Mouse (Mus musculus): Measurements from ENCODE around the gene Adamts1.

The Adamts1 gene

DNA sequence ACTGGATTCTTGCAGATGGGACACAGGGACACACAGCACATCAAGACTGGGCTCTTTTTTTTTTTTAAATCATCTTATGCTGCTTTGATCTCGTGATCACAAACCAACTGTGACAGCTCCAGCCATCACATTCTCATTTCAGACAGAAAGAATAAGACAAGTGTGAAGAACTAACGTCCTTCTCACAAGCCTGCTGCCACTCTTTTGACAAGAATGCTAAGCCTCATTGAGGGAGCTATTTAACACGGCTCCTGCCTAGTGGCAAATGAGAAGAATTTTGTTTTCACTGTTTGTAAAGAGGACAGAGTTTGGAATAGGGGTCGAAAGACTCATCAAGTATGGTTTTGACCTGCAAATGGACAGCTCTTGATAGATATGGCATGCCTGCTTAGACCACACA lies 35.6 kb downstream of the Adamts1 start:
- in situ Hi-C loops (cut with MboI, MseI): no loop called here

DNA sequence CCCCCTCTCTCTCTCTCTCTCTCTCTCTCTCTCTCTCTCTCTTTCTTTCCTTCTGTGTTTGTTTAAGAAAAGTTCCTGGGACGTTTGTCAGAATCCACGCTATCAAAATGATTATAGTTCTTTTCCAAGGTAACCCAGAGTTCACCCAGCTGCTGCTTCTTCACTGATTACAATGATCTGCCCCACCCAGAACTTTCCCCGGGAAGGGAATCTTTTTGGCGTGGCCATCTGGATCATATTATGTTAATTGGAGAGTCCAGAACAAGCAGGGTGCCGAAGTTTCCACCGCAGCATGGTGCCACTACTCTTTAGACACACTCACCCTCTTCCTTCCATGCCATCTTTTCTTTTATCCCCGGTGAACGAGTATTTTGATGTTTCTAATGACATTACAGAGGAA lies 37.2 kb downstream of the Adamts1 start:
- in situ Hi-C loops (cut with MboI, MseI): no loop called here

DNA sequence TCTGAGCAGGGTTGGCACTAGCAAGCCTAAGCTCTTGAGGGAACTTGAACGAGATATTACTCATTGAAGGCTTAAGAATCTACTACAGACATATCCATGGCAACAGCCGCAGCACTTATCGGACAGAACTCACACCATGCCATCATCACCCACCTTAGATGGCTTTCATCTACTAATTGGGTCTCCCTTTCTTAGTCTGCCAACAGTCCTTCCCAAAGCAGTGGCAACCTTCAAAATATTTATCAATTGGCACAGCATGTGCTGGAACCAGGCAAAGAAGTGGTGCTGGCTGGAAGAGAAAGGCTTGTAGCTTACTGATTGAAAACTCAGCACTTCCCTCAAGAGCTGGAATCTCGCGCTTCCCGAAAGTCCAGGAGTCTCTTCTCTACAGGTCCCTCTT lies 37.7 kb downstream of the Adamts1 start:
- in situ Hi-C loops (cut with MboI, MseI): no loop called here

- in situ Hi-C loops (cut with MboI, MseI): no loop called here
Measured at GRCm38 (mm10) chr16:85762052-85762665, 40.8 kb downstream of the Adamts1 start.

- in situ Hi-C loops (cut with MboI, MseI): no loop called here
Measured at GRCm38 (mm10) chr16:85760961-85761580, 41.8 kb downstream of the Adamts1 start.

DNA sequence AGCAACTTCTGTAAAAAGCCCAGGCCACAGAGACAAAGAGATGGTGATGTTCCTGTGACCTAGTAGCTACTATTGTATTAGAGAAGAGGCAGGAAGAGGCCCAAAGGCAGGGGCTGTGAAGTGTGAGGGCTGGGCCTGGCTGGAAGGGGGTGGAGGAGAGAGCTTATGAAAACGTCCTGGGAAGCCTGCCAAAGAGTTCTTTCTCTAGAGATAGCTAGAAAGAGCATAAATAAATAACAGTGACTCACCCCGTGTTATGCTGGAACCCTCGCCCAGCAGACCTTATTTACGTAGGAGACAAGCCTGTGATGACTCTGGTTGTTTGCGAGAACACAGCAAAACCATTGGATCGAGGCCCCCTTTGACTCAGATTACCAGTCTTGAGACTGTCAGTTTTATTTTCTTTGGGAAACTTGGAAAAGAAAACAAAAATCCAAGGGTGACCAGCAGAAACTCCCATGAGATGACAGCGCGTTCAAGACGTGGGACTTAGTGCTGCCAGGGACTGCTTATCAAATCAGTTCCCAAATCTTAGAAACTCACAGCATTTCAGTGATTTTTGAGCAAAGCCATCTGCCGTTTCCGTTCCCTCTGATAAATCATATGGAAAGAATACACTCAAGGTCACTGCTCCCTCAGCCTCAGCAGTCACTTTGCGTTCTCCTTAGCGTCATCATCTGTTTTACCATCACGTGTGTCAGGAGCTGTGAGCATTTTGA lies 46.7 kb downstream of the Adamts1 start:
- in situ Hi-C loops (cut with MboI, MseI): no loop called here

GRCm38 (mm10) chr16:85749335-85749734 lies 53.6 kb downstream of the Adamts1 start:
- in situ Hi-C loops (cut with MboI, MseI): no loop called here

GRCm38 (mm10) chr16:85747589-85748360 lies 55.1 kb downstream of the Adamts1 start:
- in situ Hi-C loops (cut with MboI, MseI): no loop called here

GRCm38 (mm10) chr16:85746386-85746785 lies 56.5 kb downstream of the Adamts1 start:
- in situ Hi-C loops (cut with MboI, MseI): no loop called here

Measured in T-helper 1 cell (primary cell).